Mouse (Mus musculus) hindbrain, embryonic 12.5 days (tissue): ENCODE results near the gene Cyth1. TPM values are rescaled to one million over a fixed set of nuclear protein-coding genes. Genes with fewer than 3 reads are reported as not detected.

Source experiments
- ATAC-seq: fragments of 200-750 bp; cut with Nextera tagmentation; 2 replicates; pipeline ENCODE4 v1.8.0; 2017; ENCODE audit warnings: moderate TSS enrichment; ENCODE audit not compliant: low FRiP score
- H3K27ac ChIP-seq: fragments of 300-500 bp; sonication (generic); 2 replicates; pipeline ENCODE4 v1.5.1; 2016; ENCODE audit warnings: mild to moderate bottlenecking
- H3K27me3 ChIP-seq: fragments of 300-500 bp; sonication (generic); 2 replicates; pipeline ENCODE4 v1.6.1; 2016; ENCODE audit warnings: mild to moderate bottlenecking
- H3K36me3 ChIP-seq: fragments of 300-500 bp; sonication (generic); 2 replicates; pipeline ENCODE4 v1.6.1; 2016; ENCODE audit warnings: mild to moderate bottlenecking
- H3K4me1 ChIP-seq: fragments of 300-500 bp; sonication (generic); 2 replicates; pipeline ENCODE4 v1.6.1; 2016
- H3K4me2 ChIP-seq: fragments of 300-500 bp; sonication (generic); replicated peaks from 2 replicates; pipeline ENCODE4 v1.6.1; 2016; ENCODE audit warnings: mild to moderate bottlenecking
- H3K4me3 ChIP-seq: fragments of 300-500 bp; sonication (generic); 2 replicates; pipeline ENCODE4 v1.5.1; 2016; ENCODE audit warnings: mild to moderate bottlenecking
- H3K9ac ChIP-seq: fragments of 300-500 bp; sonication (generic); 2 replicates; pipeline ENCODE4 v1.6.1; 2016; ENCODE audit warnings: mild to moderate bottlenecking, moderate library complexity
- H3K9me3 ChIP-seq: fragments of 300-500 bp; sonication (generic); replicated peaks from 2 replicates; pipeline ENCODE4 v1.6.1; 2016; ENCODE audit warnings: mild to moderate bottlenecking
- WGBS: fragments of 180-500 bp; shearing (Covaris S2); methylation state at CpG from one replicate; pipeline ENCODE4 v1.1.7; 2016; 5-methylcytosine and 5-hydroxymethylcytosine counted together
- polyA plus RNA-seq: library from polyadenylated mRNA; unstranded; fragments of >200 nt; fragmentation: Nextera tagmentation; extraction: Ambion mirVana; gene quantifications from 2 replicates; pipeline ENCODE4 v1.2.1, GENCODE M21; 2016

Cyth1 gene
- polyA plus RNA-seq, 1 experiment from 2014 or later, result 29.0 TPM

- Histone ChIP-seq H3K27me3 (no peaks in the 10 kb centered on the region), H3K4me2 (no peak overlapping the region), H3K4me1 (peaks cover 5% of the 10 kb centered on the region; the same call in 1 of the 2 replicates), H3K9me3 (no peaks in the 10 kb centered on the region; the same call in 1 of the 2 replicates), H3K27ac (no peak overlapping the region), H3K9ac (no peak overlapping the region), H3K4me3 (no peak overlapping the region), H3K36me3 (no peaks in the 10 kb centered on the region)
- ATAC-seq, result no peak
- 86% methylated on average over 5 of the region's 5 CpGs for WGBS
Observed at GRCm38 (mm10) chr11:118151423-118152180, 96.8 kb downstream of the Cyth1 start.

- Histone ChIP-seq H3K27ac (0 out of 2 replicates have a peak overlapping the region, but pooled peaks have one; percentile 23), H3K9ac (no peak overlapping the region), H3K36me3 (no peaks in the 10 kb centered on the region), H3K4me3 (no peak overlapping the region), H3K4me1 (peaks cover 5% of the 10 kb centered on the region; the same call in 1 of the 2 replicates), H3K4me2 (no peak overlapping the region), H3K27me3 (no peaks in the 10 kb centered on the region), H3K9me3 (no peaks in the 10 kb centered on the region)
- 77% methylated on average over 9 of the region's 9 CpGs for WGBS
- no peak for ATAC-seq
Observed at GRCm38 (mm10) chr11:118150115-118150701, 98.2 kb downstream of the Cyth1 start.

DNA sequence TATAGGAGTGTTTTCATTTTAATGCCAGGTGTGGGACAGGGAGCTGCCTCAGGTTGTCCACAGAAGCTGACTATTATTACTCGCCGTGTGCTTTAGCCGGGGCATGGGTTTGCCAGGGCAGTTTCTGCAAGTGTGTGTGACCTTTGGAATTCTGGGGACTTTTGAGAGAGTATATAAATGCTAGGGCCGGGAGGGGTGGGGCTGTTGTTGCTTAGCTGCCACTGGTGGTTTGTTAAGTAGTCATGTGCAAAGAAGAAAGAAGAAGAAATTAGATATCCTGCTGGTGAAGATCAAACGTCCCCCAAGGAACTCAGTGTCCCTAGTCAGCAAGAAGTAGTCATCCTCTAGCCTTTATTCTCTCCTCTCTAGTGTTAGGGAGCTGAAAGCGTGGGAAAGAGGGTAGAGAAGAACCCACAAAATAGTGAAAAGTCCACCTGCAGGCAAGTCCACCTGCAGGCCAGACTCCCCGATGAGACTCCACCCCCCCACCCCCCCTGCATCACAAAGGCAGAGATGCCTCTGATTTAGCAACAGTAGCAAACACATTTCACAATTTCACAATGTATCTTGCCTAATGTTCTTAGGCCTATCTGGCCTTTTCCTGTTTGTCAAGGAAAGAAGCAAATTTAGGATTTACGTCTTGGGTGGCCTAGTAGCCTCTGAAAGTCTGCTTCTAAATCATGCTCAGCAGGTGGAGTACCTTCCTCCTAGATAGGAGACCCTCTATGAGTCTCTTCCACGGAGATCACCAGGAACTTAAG, 100.3 kb downstream of the Cyth1 start:
- Histone ChIP-seq H3K4me2 (no peak overlapping the region), H3K27ac (no peak overlapping the region), H3K9ac (no peak overlapping the region), H3K36me3 (no peaks in the 10 kb centered on the region), H3K4me3 (no peak overlapping the region), H3K9me3 (no peaks in the 10 kb centered on the region), H3K4me1 (peaks cover 5% of the 10 kb centered on the region; the same call in 1 of the 2 replicates), H3K27me3 (no peaks in the 10 kb centered on the region)
- WGBS, result 70% methylated on average over 9 of the region's 9 CpGs
- no peak for ATAC-seq

GRCm38 (mm10) chr11:118146446-118146845, 101.9 kb downstream of the Cyth1 start:
- no peaks in the 10 kb centered on the region for H3K9me3 ChIP-seq
- no peaks in the 10 kb centered on the region for H3K27me3 ChIP-seq
- H3K4me3 ChIP-seq, result no peak overlapping the region
- H3K36me3 ChIP-seq, result no peaks in the 10 kb centered on the region
- 95% methylated on average over 10 of the region's 10 CpGs for WGBS
- H3K4me1 ChIP-seq, result peaks cover 15% of the 10 kb centered on the region
- no peak overlapping the region for H3K4me2 ChIP-seq
- no peak overlapping the region for H3K27ac ChIP-seq
- no peak overlapping the region for H3K9ac ChIP-seq
- no peak for ATAC-seq

GRCm38 (mm10) chr11:118145771-118146351, 102.5 kb downstream of the Cyth1 start:
- H3K27ac ChIP-seq, result no peak overlapping the region
- H3K9me3 ChIP-seq, result no peaks in the 10 kb centered on the region
- no peak overlapping the region for H3K9ac ChIP-seq
- WGBS, result 78% methylated on average over 16 of the region's 16 CpGs
- H3K27me3 ChIP-seq, result no peaks in the 10 kb centered on the region
- ATAC-seq, result no peak
- H3K4me2 ChIP-seq, result no peak overlapping the region
- no peaks in the 10 kb centered on the region for H3K36me3 ChIP-seq
- H3K4me1 ChIP-seq, result peaks cover 16% of the 10 kb centered on the region
- H3K4me3 ChIP-seq, result no peak overlapping the region

DNA sequence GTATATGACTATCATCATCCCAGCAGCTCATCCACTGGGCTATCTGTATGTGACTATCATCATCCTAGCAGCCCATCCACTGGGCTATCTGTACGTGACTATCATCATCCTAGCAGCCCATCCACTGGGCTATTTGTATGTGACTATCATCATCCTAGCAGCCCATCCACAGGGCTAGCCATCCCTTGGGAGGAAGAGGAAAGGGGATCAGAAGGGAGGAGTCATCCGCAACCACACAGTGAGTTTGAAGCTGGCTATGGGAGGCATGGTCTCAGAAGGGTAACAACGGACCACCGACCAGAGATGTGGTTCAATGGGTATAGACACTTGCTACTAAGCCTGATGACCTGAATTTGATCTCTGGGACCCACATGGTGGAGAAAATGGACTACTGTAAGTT, 103.3 kb downstream of the Cyth1 start:
- H3K4me2 ChIP-seq, result no peak overlapping the region
- H3K9me3 ChIP-seq, result no peaks in the 10 kb centered on the region
- ATAC-seq, result no peak
- no peak overlapping the region for H3K9ac ChIP-seq
- 97% methylated on average over 4 of the region's 4 CpGs for WGBS
- H3K4me3 ChIP-seq, result no peak overlapping the region
- H3K36me3 ChIP-seq, result no peaks in the 10 kb centered on the region
- no peaks in the 10 kb centered on the region for H3K27me3 ChIP-seq
- peaks cover 14% of the 10 kb centered on the region for H3K4me1 ChIP-seq
- no peak overlapping the region for H3K27ac ChIP-seq

GRCm38 (mm10) chr11:118143731-118144130, 104.7 kb downstream of the Cyth1 start:
- WGBS, result 92% methylated on average over 4 of the region's 4 CpGs
- Histone ChIP-seq H3K4me2 (no peak overlapping the region), H3K36me3 (no peaks in the 10 kb centered on the region), H3K9me3 (0 out of 2 replicates have a peak, but pooled peaks cover 4% of the 10 kb centered on the region), H3K27ac (no peak overlapping the region), H3K27me3 (no peaks in the 10 kb centered on the region), H3K4me3 (no peak overlapping the region), H3K4me1 (peaks cover 13% of the 10 kb centered on the region), H3K9ac (no peak overlapping the region)
- no peak for ATAC-seq

- 15% methylated on average over 7 of the region's 7 CpGs for WGBS
- Histone ChIP-seq H3K27ac (peak overlapping the region; percentile 70), H3K9ac (no peak overlapping the region), H3K27me3 (no peaks in the 10 kb centered on the region), H3K36me3 (no peaks in the 10 kb centered on the region), H3K4me3 (no peak overlapping the region), H3K9me3 (peaks cover 8% of the 10 kb centered on the region; the same call in 1 of the 2 replicates), H3K4me2 (no peak overlapping the region), H3K4me1 (peaks cover 13% of the 10 kb centered on the region)
- ATAC-seq, result peak; percentile 67
Observed at GRCm38 (mm10) chr11:118142547-118143165, 105.7 kb downstream of the Cyth1 start.

DNA sequence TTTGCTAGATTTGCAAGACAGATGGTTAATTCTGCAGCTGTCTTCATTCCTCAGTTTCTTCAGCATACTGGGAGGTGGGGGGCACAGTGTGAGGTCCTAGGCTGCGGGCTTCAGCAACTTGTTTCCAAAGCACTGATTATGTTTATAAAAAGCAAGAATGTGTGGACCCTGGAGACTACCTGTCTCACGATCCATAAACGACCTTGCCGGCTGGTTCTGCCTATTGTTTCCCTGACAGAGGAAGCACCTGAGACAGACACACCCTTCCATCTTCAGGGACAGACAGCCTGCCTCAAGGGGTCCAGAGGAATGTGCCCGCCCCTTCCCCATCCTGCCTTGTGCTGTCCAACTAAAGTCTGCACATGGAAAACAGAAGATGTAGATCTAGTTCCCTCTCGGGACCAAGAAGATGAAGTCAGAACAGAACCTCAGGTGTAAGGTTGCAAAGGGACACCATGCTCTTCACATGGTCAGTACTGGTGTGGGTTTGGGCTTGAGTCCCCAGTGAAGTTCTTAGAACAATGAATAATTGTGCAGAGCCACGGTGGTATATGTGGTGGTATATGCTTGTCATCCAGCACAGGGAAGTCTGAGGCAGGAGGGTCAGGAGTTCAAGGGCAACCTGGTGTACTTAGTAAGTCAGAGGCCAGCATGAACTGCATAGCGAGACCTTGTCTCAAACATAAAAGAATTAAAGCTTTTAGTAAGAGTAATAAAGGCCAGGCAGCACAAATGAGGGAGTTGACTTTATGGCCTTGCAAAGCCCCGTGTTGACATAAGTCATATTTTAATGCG, 107.4 kb downstream of the Cyth1 start:
- Histone ChIP-seq H3K4me3 (no peak overlapping the region), H3K27me3 (no peaks in the 10 kb centered on the region), H3K36me3 (no peaks in the 10 kb centered on the region), H3K27ac (no peak overlapping the region), H3K4me1 (peaks cover 13% of the 10 kb centered on the region), H3K4me2 (no peak overlapping the region), H3K9ac (no peak overlapping the region), H3K9me3 (peaks cover 8% of the 10 kb centered on the region; the same call in 1 of the 2 replicates)
- 78% methylated on average over 10 of the region's 10 CpGs for WGBS
- no peak for ATAC-seq

GRCm38 (mm10) chr11:118138347-118138746, 110.0 kb downstream of the Cyth1 start:
- no peak overlapping the region for H3K4me2 ChIP-seq
- H3K9me3 ChIP-seq, result peaks cover 8% of the 10 kb centered on the region; the same call in 1 of the 2 replicates
- H3K27me3 ChIP-seq, result no peaks in the 10 kb centered on the region
- no peak overlapping the region for H3K27ac ChIP-seq
- peaks cover 25% of the 10 kb centered on the region for H3K4me1 ChIP-seq
- H3K36me3 ChIP-seq, result no peaks in the 10 kb centered on the region
- no peak overlapping the region for H3K4me3 ChIP-seq
- ATAC-seq, result no peak
- 97% methylated on average over 6 of the region's 6 CpGs for WGBS
- no peak overlapping the region for H3K9ac ChIP-seq

GRCm38 (mm10) chr11:118136172-118136632, 112.2 kb downstream of the Cyth1 start:
- Histone ChIP-seq H3K36me3 (no peaks in the 10 kb centered on the region), H3K9me3 (peaks cover 8% of the 10 kb centered on the region; the same call in 1 of the 2 replicates), H3K4me3 (no peak overlapping the region), H3K27ac (no peak overlapping the region), H3K27me3 (no peaks in the 10 kb centered on the region), H3K4me2 (no peak overlapping the region), H3K9ac (no peak overlapping the region), H3K4me1 (peaks cover 16% of the 10 kb centered on the region)
- ATAC-seq, result no peak
- WGBS, result 38% methylated on average over 5 of the region's 5 CpGs
